Mouse (Mus musculus) left cerebral cortex, adult 8-10 months (tissue): ENCODE measurements around the gene Timm50. TPM values are rescaled to one million over a fixed set of nuclear protein-coding genes. Genes with fewer than 3 reads are reported as not detected.

Experiments
- DNase-seq, 2 experiments: peaks; one replicate each; pipeline ENCODE4 v3.0.0; 2022; ENCODE audit warnings: low spot score in 2 of 2
- total RNA-seq, 4 experiments: library from RNA; stranded (reverse); gene quantifications; 2 replicates each; pipeline ENCODE4 v1.2.4; 2022

The Timm50 gene
- 10 to 100 TPM; 34.8 to 39.2 (median 39.1) TPM for total RNA-seq

DNA sequence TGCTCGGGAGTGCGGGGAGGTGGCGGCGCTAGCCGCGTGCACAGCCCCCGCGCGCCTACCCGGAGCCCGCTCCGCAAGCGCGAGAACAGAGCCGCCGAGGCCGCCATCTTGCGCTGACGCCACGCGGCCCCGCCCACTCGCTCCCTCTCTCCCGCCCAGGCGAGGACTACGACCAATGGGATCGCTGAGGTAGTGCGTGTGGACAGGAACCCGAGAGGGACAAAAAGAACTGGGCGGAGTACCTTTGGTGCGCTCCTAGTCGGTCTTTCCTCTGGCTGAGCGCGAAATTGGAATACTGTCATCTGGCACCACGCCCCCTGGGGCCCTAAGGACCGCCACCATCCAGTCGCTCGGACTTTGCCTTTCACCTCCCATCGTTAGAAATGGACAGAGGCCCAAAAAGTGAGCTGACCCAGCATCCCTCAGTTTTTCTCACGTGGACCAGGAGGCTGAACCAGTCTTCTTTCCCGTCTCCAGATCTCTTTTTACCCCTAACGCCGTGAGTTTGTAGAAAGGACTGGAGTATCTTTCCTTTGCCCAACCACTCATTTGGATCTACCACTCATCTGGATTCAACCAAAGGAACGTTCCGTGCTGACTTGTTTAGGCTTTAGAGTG, at the start of gene Timm50:
TSS of gene Timm50 (minus strand) at position 147 of the 618 bp plus-strand sequence.
- peak; percentile 98 for DNase-seq

DNA sequence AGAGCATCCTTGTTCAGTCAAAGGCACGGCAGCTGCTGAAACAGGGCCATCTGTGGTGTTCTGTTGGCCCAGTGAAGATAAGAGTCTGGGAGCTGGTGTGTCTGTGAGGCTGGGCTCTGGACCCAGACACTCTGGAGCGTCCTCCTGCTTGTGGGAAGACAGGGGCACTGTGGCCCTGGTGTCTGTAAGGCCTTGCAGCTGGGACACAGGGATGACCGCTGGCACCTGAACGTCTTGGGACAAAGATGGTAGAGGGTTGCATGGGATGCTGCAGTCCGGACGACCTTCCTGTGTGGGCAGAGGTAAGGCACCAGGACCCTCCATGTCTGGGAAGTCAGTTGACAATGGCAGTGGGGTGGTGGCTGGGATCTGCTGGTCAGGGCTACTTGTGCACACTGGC, 48.4 kb upstream of the Timm50 start:
- DNase-seq, result no peak

DNA sequence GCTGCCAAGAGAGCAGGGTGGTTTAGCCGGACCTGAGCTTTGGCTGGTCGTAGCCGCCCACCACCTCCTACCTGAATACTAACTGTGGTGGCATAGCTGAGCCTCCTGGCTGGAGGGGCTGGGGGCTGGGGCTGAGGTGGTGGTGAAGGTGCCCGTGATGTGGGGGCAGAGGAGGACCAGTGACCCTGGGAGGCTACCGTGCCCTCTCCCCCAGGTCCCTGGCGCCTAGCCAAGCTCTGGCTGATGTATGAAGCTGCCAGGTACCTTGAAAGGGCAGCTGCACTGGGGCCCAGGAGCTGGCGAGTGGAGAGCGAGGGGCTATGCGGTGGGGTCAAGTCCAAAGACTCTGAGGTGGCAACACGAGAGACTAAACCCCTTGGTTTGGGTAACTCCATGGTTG, 48.0 kb upstream of the Timm50 start:
- no peak for DNase-seq

DNA sequence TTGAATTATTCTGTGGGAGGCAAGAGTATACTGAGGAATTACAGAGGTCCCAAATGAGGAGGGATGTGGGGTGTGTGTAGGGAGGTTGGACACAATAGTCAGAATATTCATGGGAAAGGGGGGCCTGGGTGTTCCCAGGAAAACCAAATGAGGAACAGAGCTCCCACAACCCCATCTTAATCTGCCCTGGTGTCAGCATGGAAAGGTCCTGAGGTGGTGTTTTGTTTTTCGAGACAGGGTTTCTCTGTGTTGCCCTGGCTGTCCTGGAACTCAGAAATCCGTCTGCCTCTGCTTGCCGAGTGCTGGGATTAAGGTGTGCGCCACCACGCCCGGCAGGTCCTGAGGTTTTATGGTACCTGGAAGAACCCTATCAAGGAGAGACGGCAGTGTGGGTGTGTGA, 46.6 kb upstream of the Timm50 start:
- no peak for DNase-seq

DNA sequence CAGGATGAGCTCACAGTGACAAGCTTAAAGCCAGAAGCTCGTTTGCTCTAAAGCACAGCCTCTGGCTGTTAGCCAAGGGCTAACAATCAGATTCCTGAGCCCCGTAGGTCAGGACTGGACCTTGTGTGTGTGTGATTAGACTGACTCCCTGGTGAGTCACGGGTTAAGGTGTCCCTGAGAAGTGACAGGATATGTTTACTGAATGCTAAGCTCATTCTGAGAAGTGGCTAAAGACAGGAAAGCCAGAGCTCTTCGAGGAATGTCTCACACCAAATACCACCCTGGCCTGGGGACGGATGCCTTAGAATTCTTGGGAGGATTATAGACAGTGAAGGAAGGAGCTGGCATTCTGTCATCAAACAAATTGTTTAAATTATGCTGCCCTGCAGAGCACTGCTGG, 46.1 kb upstream of the Timm50 start:
- DNase-seq, result no peak

DNA sequence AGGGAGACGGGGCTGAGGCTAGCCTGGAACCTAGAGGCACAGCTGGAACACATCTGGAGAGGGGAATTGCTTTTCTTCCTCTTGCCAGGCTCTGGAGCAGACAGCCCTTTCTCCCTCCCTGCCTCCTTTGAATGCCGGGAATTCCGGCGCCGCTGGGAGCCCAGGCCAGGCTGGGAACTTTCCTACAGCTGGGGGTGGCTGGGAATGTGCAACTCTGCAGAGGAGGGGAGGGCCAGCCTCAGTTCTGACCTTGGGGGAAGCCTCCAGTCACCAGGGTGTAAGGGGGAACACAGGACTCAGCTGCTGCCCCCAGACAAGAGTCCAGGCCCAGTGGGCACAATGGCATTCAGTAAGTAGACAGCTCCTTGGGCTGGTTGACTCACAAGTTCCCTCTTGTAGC, 45.1 kb upstream of the Timm50 start:
- DNase-seq, result no peak

DNA sequence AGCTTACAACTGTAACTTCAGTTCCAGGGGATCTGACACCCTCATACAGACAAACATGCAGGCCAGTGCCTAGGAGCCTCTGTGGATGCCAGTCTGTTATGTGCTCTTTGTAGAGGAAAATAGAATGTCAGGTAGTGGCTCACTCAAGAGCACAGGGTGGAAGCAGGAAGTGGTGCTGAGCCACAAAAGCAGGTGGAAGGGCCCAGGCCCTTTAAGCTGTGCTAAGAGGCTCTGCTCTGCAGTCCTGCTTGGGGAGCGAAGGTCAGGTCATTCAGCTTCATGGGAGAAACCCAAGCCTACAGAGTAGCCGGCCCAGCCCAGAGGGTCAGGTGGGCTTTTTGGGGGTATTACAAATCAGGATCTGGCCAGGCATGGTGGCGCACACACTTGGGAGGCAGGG, 43.3 kb upstream of the Timm50 start:
- DNase-seq, result no peak

DNA sequence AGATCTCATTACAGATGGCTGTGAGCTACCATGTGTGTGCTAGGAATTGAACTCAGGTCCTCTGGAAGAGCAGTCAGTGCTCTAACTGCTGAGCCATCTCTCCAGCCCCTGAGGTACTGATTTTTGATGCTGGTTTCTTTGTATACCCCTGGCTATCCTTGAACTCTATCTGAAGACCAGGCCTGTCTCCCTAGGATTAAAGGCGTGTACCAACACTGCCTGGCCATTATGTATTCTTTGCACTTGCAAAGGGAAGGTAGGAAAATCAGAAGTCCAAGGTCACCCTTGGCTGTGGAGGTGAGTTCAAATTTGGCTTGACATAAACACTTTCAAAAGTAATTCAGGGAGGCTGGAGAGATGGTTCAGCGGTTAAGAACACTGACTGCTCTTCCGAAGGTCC, 42.7 kb upstream of the Timm50 start:
- no peak for DNase-seq

DNA sequence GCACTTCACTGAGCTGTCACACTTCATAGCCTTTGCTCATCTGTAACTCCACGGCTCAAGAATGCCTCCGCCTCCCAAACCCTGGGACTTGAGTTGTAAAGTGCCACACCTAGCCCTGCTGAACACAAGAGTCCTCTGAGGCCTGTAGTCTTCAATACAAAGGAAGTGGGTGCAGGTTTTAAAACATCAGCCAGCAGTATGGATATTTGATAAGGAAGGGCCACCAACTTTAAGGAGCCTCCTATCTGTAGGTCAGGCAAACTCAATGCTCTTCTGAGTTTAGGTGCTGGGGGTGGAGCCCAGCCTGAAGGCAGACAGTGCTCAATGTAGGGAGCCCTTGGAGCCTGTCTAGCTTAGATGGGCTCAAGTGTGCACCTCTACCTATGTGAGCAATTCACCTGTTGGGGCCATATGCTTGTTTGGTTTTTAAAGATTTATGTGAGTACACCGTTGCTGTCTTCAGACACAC, 42.3 kb upstream of the Timm50 start:
- no peak for DNase-seq

DNA sequence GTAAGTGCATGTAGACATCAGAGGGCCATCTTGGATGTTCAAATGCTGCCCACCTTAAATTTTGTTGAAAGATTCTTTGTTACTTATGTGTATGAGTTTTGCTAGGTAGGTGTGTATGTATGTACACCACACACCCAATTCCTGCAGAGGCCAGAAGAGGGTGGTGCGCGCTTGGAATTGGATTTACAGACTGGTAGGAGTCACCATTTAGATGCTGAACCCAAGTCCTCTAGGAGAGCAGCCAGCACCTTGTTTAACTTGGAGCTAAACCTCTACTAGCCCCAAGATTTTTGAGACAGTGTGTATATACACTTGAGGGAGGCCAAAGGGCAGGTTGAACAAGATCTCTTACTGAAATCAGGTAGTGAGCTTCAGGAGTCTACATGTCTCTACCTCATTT, 41.4 kb upstream of the Timm50 start:
- DNase-seq, result no peak

DNA sequence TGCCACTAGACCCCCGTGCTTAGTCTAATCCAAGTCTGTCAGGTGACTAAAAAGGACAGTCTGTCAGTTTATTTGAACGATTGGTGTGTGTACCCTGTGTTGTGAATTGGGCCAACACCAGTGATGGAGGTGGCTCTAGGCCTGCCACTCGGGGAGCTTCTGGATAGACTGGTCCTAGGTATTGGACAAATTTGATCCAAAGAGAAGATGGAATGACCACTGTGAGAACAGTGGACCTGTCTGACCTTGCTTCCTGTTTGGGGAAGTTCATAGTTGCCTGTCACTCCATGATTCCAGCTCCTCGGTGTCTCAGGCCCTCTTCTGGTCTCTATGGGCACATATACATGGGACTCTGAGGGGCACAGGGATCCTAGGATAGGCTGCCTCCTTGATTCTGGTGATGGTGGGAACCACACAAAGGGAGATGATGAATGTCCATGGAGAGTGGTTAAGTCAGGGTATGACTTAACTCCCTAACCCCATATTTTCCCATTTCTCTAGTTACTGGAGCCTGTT, 39.9 kb upstream of the Timm50 start:
- no peak for DNase-seq

DNA sequence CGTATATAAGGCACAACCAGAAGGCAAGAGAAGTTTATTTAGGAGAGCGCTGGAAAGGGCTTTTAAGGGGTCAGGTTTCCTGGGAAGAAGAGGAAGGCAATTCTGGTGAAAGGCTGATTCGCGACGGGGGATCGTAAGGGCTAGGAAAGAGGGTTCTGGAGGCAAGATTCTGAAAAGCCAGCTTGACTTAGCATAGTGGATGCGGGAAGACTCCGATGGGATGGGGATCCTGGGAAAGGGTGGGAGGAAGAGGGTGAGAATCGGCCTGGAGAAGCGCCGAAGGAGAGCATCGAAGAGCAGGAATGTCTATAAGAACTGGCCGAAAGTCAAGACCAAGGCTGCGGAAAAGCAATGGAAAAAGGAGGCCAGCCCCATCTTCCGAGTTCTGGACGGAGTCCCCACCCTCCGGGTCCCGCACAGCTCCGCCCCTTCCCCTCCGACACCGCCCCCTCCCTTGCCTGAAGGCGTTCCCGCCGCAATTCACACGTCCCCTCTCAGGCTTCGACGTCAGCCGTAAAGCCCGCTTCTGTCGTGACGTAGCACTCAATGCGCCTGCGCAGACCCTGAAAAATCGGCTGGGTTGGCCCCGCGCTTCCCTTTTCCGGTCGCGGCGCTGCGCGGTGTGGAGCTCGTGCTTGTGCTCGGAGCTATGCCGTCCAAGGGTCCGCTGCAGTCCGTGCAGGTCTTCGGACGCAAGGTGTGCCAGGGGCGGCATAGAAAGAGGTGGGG, 38.4 kb upstream of the Timm50 start, which contains the start of gene Rps16:
TSS of gene Rps16 (plus strand) at position 498 of the 729 bp plus-strand sequence.
- DNase-seq, result peak; percentile 93 to 96

DNA sequence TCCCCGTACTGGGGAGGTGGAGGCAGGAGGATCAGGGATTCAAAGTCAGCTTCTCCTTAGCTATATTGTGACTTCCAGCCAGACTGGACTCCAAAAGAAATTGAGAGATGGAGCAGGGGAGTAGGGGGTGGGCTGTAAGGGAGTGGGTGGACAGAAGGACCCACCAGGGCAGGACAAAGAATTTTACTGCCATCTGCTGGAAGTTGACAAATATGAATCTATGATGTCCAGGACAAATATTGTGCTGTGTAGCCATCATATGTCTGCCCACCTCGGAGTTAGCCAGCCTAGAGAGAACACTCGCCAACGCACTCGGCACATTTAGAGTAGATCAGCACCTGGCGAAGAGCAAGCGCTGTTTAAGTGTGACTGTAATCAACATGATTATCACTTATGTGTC, 36.7 kb upstream of the Timm50 start:
- DNase-seq, result no peak

DNA sequence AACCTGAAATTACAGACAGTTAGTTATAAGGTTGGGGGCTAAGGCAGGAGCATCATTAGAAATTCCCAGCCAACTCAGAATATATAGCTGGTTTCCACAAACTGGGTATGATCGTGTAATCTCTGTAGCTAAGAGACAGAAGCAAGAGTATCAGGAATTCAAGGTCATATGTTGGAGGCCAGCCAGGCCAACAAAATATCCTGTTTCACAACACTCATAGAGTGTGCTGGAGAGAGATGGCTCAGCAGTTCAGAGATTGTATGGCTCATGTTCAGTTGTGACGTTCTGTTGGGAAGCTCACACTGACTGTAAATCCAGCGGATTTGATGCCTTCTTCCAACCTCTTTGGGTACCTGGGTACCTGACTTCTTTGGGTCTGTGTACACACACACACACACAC, 35.9 kb upstream of the Timm50 start:
- DNase-seq, result no peak

DNA sequence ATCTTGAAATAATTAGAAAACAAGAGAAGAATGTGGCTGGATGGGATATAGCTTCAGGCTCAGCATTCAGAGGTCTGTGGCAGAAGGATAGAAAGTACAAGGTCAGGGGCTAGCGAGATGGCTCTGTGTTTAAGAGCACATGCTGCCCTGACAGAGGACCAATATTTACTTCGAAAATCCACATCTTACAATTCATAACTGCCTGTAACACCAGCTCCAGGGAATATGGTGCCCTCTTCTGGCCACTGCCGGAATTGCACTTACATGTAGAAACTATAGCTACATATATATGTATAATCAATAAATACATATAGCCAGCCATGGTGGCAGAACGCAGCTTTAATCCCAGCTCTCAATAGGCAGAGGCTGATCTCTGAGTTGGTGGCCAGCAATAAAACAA, 32.8 kb upstream of the Timm50 start:
- peak in 1 of 2 experiments; percentile 34 for DNase-seq

DNA sequence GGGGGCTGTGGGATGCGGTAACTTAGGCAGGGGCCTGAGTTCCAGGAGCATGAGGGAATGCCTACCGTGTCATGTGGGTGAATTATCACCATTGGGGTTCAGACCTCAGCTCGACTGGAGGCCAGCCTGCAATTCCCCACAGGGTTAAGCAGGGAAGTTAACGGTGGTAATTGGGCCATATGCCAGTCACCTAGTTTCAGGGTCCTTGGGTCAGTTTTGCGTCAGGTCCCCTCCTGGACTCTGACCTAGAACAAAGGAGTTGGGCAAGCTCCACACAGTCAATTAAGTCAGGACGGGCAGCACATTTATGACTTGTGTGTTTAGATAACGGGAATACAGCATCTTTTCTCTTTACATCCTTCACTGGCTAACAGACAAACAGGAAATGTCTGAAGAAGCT, 29.5 kb upstream of the Timm50 start:
- DNase-seq, result no peak

DNA sequence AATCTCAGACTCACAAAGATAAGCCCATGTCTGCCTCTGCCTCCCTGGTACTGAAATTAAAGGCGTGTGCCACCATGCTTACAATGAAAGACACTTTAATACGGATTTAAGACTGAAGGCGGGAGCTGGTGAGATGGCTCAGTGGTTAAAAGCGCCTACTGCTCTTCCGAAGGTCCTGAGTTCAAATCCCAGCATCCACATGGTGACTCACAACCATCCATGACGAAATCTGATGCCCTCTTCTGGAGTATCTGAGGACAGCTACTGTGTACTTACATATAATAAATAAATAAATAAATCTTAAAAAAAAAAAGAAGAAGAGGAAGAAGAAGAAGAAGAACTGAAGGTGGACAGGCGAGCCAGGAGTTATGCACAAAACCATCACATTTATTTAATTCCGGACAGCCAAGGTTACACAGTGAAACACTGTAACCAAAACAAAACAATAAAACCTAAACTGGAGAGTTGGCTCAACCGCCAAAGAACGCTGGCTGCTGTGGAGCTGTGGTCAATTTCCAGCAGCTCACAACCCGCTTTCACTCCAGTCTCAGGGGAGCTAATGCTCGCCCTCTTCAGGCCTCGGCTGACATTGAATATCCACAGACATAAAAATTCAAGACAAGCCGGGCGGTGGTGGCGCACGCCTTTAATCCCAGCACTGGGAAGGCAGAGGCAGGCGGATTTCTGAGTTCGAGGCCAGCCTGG, 27.5 kb upstream of the Timm50 start:
- DNase-seq, result no peak

DNA sequence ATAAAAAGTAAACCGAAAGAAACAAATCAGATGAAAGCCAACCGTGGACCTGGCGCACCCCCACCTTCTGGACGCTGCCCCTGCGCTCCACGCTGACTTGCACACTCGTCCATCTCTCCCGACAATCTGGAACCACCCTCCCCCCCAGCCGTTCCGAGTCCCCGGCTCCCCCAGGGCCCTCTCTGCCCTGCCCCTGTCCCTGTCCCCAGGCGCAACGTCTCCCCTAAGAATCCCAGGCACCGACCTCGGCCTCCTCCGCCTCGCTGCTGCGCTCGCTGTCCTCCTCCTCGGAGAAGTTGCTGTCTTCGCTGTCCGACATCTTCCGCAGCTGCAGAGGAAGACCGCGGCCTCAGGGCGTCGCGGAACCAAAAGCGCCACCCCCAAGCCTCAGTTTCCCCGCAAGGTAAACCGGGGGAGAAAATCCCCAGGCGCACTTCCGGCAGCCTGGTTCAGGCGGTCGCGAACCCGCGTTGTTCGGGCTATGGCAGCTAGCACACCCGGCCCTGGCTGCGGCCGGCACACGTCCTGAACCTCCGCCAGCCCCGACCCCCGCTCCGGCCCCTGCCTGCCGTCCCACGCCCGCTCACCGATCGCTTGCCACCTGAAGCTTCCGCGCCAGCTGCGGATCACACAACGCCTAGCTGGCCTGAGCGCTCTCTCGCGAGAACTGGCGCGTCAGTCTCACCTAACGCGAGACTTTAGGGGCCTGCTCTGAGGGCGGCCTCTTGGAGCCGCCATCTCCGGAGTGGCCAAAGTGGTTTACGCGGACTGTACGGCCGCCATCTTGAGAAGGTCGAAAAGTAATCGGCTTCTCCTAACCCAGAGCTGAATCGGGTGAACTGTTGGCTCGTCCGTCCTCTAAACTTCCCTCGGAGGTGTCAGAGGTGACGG, 26.5 kb upstream of the Timm50 start, which contains the start of gene Supt5:
TSS of gene Supt5 (minus strand) at position 639 of the 891 bp plus-strand sequence.
- peak; percentile 89 to 96 for DNase-seq

DNA sequence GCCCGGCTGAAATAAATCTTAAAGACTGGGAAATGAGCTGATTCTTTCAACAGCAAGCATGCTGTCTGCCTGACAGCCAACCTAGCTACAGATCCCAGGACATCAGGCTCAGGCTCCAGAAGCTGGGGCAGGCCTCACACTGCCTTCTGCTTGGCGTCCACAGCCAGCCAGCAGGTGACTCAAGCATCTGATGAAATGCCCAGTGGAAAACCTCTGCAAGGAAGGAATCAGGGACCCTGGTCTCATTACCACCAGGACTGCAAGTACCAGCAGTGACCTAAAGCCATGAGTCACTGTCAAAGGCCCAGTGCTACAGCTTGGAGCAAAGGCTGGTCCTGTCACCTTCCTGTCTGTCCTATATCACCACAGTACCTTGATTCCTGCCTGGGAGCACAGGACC, 23.6 kb upstream of the Timm50 start:
- no peak for DNase-seq

DNA sequence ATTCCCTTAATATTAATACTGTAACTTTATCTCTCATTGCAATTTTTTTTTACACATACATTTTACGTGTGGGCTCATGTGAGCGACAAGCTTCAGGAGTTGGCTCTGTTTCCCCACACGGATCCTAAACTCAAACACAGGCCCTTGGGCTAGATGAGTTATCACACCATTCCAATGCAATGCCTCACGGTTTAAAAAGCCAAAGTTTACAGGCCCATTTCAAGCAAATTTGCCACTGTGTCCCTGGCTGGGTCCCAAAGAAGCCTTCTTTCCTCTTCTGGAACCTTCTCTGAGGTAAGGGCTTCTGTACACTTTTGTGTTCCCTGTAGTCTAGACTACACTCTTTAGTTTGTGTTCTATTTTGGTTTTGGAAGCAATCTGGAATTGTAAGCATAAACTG, 22.7 kb upstream of the Timm50 start:
- DNase-seq, result no peak

DNA sequence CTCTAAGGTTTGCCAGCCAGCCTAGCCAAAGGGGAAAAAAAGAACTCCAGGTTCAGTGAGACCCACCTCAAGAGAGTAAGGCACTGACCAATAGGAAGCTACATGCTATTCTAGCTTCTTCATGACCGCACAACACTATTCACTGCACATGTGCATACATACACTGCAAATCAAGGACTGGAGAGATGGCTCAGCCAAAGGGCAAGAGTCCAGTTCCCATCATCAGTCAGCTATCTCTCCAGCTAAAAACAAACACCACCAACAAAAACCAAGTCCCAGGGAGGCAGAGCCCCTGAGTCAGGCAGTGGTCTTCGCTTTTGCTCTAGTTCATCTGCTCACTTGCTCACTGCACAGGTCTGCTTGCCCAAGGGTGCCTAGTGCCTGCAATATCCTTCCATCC, 16.4 kb upstream of the Timm50 start:
- no peak for DNase-seq
